Mouse (Mus musculus): ENCODE results near the gene Gm17387.

Gene Gm17387

DNA sequence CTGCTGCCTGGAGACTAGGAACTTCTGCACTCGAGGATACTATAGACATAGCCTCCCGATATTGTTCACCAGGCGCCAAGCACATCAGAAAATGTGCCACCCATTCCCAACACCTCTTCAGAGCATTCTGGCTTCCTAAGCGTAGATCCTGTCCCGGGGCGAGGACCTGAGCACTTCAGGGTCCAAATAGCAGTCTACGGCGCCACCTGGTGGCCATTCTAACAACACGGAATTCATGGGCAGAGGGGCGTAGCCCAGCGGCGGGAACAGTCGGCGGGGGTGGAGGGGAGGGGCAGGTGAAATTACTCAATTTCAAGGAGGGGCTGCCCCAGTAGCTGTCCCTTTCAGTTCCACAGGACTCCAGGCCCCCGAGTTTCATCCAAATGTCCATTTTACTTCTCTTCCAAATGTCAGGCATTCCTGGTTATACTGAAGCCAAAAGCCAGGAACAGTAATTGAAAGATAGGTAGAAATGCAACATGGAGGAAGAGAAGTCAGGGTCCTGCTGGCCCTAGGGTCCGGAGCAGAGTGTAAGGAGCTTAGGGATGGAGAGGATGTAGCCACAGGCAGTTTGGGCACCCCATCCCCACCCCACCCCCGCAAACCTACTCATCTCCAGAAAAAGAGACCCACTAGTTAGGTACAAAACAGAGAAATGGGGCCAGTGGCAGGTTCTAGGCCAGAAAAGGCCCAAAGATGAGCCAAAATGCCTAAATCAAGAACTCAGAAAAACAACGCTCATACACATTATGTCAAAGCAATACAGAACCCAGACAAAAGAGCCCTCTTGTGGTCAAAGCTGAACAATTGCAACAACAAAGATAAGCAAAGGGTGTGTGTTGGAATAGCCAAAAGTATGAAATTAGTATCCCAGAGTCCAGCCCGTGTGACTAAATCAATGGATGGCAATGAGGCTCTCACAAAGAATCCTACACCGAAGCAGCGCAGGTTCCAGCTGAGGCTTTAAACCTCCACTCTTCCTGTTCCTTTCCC, 19.6 kb downstream of the Gm17387 start:
- DNase-seq (ENCODE audit: low spot score): peak; percentile 95

DNA sequence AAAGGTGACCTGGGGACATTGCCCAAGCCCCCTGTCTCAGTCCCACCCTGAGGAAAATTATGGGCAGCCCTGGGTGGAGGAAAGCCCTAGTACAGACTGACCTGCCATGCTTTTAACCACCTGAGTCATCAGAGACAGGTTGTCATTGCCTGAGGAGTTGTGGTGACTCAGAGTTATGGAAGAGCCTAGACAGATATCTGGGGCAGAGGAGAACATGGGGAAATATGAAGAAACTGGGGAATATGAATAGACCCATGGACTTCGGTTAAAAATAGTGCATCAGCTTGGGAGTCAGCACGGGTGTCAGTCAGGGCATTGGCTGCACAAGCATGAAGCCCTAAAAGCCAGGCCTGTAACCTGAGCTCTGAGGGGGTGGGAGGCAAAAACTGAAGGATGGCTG, 20.4 kb downstream of the Gm17387 start:
- no peak for DNase-seq (ENCODE audit: low spot score)

DNA sequence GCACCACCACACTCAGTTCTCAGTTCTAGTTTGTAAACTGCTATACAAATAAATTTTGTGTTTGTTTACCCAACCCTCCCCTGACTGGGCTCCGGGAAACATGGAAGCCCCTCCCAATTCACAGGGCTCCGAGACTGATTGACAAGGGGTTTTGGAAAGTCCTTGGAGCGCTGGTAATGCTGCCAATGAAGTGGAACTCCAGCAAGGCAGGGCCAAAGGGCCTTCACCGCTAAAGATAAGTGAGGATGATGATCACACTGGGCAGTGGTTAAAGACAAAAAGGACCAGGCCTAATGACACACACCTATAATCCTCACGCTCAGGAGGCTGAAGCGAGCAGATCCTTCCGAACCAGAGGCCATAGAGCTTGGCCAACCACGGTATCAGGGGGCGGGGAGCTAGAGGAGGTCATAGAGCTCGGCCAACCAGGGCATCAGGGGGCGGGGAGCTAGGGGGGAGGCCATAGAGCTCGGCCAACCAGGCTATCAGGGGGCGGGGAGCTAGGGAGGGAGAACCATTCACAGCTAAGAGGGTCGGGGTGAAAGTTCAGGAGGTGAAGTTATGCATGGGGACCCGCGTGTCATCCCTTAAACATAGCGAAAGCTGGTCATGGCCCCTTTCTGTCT, 22.2 kb downstream of the Gm17387 start:
- DNase-seq (ENCODE audit: low spot score): no peak

DNA sequence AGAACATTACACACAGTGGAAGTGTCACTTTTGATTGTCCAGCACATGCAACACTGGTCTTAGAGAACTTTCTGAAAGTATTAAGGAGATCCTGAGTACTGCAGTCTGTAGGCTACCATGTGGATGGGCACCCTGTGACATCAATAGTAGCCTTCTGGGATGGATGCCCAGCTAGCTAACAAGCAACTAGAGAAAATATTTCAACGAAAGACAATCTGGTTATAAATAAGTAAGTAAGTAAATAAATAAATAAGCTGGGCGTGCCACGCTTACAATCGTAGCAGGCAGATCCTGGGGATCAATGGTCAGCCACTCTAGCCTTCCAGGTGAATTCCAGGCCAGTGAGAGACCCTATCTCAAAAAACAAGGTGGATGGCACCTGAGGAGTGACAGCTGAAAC, 23.1 kb downstream of the Gm17387 start:
- DNase-seq (ENCODE audit: low spot score): no peak

DNA sequence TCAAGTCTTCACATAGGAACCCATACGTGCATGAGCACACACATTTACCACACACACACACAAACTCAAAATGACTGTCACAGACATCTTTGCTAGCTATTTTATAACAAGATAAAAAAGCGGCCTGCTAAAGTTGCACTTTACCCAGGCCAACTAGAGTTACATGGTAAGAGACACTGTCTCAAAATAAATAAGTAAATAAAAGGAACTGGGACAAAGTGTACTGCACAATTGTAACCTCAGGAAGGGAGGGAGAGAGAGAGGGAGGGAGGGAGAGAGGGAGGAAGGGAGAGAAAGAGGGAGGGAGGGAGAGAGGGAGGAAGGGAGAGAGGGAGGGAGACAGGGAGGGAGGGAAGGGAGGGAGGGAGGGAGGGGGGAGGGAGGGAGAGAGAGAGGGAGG, 23.5 kb downstream of the Gm17387 start:
- no peak for DNase-seq (ENCODE audit: low spot score)

DNA sequence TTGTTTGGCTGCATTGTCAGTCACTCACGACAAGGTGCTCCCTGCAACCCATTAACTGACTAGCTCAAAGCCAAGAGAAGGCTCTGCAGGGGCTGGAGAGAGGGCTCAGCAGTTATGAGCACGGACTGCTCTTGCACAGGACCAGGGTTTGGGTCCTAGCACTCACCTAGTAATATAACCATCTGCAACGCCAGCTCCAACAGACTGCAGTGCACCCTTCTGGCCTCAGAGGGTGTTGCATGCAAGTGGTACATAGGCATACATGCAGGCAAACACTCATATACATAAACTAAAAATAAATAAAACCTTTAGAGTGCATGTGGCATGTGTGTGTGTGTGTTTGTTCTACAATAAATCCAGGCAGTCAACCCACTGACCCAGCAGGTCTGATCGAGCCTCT, 26.9 kb downstream of the Gm17387 start:
- DNase-seq (ENCODE audit: low spot score): no peak

DNA sequence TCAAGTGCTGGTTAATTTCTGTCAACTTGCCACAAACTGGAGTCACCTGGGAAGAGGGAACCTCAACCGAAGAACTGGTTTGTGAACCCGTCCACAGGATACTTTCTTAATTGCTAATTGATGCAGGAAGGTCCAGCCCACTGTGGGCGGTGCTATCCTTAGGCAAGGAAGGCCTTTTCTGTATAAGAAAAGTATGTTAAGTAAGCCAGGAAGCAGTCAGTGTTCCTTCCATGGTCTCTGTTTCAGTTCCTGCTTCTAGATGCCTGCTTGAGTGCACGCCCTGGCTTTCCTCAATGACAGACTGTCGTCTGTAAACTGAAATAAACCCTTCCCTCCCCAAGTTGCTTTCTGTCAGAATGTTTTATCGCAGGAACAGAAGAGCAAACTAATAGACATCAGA, 28.0 kb downstream of the Gm17387 start:
- DNase-seq (ENCODE audit: low spot score): no peak

DNA sequence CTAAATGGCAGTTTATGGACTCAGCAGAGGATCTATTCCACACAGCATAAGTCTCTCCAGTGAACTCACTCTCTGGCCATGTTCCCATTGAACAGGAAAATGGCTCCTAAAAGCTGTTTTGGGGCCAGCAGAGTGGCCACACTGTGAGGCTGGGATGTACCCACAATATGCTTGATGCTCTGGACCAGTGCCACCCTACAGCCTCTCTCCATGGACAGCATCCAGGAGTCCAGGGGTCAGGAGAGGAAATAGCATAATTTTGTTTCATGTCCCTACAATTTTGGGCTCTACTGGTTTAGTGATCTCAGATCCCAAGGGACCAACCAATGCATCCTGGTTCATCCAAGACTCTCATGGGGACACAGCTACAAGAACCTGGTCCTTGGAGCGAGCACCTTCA, 28.6 kb downstream of the Gm17387 start:
- no peak for DNase-seq (ENCODE audit: low spot score)

DNA sequence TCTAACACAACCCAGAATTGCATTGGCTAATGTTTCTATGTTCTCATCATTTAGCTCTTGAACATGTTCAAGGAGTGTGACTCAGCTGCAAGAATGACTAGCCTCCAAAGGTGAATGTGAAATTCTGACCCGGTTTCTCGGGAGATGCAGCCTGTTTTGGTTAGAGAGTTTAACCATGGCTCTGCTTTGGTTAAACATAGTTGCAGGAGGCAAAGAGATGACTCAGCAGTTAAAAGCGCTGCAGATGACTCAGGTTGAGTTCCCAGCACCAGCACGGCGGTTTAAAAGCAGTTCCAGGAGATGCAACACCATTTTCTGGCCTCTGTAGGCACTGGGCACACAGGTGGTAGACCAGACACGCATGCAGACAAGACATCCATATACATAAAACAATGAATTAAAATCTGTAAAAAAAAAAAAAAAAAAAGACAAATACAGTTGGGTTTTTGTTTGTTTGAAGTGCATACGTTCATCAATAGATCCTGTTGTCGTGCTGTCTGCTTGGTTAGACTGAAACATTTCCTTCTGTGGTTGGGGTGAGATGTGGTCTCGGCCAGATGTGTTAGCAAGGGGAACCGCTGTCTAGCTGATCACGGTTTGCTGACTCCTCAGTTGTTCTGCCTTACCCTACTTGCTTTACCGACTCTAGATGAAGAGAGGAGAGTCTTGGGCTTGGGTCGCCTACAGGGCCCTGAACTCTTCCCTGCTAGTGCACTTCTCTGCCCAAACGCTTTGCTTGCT, 29.8 kb downstream of the Gm17387 start:
- no peak for DNase-seq (ENCODE audit: low spot score)

DNA sequence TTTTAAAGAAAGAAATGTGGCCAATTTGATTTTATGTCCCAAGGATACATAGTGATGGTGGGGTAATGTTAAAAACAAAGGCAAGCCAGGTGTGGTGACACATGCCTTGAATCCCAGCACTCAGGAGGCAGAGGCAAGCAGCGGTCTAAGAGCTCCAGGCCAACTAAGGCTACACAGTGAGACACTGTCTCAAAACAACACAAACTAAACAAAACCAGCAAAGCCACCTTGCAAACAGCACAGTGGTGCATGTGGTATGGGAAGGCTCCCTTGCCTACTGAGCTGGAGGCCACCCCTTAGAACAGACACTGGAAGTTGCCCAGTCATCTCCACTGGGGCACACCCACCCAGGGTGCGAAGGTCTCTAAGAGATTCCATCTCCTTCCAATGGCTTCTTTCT, 31.0 kb downstream of the Gm17387 start:
- DNase-seq (ENCODE audit: low spot score): no peak

DNA sequence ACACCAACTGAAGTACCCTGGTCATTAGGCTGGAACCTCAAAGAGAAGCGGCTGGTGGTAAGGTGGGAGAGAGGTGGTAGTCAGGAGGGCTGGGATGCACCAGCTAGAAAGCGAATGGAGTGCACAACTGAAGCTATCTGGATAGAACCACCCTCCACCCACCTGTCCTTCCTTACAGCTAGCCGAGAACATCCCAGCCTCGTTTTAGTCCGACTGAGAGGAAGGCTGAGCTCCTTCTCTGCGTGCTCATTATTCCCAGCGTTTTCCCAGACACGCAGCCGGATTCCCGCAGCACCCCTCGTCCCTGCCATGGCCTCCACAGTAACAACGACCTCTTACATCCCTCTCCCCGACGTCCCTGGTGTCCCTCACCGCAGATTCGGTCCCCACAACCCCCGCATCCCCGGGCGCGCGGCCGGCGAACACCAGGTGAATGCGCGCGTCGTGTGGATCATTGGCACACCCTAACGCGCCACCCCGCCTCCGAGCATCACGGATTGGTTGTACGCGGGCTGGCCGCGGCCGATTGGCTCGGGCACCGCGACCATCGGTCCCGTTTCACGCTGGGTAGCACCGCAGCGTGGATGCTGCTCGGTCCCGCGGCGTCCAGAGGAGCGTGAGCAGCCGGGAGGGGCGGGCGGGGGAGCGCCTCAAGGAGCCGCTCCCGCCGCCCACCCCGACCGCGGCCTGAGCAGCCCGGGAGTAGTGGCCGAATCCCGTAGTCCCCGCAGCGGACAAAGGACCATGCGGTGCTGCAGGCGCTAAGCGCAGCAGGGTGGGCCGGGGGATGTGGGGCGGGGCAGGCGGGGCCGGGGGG, 31.7 kb downstream of the Gm17387 start, which contains the start of gene B4galnt4:
Gene B4galnt4, plus strand, starts transcription at position 679 of the 817 bp plus-strand sequence.
- DNase-seq (ENCODE audit: low spot score): peak; percentile 73

DNA sequence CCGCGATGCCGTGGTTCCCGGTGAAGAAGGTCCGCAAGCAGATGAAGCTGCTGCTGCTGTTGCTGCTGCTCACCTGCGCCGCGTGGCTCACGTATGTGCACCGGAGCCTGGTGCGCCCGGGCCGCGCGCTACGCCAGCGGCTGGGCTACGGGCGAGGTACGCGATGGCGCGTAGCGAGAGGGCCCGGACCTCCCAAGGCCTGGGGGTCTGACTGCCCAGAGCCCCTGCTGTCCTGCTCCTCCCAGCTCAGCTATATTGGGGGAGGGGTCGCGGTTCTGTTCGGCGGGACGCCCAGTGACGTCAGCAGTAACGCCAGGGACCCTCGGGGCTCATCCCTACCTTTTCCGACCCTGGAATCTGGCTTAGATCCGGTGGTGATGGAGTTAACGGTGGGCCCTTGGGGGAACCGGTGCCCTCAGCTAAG, 32.4 kb downstream of the Gm17387 start:
- DNase-seq (ENCODE audit: low spot score): no peak

DNA sequence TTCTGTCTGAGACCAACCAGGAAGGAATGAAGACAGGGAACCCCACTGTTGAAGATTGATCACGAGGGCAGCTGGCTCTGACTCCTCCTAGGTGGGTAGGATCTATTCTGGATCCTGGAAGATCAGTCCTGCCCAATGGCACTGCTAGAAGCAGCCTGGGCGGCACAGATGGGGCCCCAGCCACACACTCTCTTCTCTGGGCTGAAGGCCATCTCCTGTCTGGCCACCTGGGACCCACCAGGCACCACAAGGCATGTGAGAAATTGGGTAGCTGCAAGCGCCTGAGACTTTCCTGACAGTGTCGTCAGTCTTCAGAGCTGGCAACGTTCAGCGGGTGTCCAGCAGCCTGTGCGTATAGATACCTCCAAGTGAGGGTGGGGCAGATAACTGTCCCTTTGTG, 33.6 kb downstream of the Gm17387 start:
- no peak for DNase-seq (ENCODE audit: low spot score)

DNA sequence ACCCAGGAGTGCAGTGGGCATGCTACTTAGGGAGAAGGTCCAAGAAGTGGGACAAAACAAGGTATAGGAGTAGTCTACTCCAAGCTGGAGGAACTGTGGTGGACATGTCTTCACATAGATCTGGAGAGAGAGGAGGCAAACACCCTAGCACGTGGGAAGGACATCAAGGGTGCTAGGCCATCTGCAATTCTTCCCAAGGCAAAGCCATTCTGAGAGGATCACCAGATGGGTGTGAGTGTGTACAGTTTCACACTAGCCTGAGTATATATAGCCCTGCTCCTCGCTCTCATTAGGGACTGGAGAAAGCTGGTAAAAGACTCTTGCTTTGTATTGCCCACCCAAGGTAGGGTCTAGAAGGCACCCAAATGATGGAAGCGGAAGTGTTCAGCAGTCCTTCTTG, 34.4 kb downstream of the Gm17387 start:
- no peak for DNase-seq (ENCODE audit: low spot score)

DNA sequence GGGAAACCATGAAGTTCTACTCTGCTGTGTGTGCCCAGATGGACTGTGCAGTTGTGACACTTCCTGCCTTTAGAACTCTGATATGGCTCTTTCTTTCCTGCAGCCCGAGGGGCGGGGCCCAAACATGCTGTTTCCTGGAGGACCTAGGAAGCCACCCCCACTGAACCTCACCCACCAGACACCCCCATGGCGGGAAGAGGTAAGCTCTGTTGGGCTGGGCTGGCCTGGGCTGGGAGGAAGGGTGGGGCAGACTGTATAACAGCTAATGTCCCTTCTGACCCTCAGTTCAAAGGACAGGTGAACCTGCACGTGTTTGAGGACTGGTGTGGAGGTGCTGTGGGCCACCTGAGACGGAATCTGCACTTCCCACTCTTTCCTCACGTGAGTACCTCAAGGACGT, 35.2 kb downstream of the Gm17387 start:
- no peak for DNase-seq (ENCODE audit: low spot score)

DNA sequence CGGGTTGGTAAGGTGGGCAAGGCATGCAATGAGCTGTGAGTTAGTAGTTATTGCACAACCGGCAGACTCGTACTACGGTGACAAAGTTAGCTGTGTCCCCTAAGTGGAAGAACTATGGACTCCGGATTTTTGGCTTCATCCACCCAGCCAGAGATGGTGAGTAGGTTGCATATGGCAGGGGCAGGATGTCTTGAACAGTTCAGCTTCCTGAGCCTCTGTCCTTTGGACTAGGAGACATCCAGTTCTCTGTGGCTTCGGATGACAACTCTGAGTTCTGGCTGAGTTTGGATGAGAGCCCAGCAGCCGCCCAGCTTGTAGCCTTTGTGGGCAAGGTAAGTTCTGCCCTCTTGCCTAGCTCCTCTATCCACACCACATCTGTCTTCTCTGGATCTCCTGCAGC, 35.6 kb downstream of the Gm17387 start:
- DNase-seq (ENCODE audit: low spot score): no peak

DNA sequence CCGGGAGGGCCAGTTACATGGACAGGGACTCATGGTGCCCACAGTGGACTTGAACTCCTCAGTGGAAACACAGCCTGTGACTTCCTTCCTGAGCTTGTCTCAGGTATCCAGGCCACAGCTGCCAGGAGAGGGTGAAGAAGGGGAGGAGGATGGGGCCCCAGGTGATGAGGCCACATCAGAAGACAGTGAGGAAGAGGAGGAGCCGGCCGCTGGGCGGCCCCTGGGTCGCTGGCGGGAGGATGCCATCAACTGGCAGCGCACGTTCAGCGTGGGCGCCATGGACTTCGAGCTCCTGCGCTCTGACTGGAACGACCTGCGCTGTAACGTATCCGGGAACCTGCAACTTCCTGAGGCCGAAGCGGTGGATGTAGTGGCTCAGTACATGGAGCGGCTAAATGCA, 39.4 kb downstream of the Gm17387 start:
- DNase-seq (ENCODE audit: low spot score): no peak

DNA sequence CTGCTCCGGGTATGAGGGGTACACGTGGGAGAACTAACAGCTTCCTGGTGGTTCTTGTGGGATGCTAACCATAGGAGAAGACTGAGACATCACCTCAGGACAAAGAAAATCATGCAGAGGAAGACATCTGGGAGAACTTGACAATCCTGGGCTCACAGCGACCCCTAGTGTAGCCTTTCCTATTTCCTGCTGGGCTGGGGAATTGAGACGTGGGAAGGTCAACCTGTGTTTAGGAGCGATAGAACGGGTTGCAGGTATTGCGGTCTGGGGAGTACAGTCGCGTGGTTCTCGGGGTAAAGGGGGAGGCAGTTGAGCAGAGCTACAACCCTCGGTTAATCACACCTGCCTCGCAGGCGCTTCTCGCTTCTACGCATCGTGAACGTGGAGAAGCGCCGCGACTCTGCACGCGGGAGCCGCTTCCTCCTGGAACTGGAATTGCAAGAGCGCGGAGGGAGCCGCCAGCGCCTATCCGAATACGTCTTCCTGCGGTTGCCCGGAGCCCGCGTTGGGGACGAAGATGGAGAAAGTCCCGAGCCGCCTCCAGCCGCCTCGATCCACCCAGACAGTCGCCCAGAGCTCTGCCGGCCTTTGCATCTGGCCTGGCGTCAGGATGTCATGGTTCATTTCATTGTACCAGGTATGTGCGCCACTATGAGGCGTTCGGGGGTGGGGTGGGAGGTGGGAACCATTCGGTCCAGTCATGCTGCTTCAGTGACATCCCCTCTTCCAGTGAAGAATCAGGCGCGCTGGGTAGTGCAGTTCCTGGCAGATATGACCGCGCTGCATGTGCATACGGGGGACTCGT, 41.3 kb downstream of the Gm17387 start:
- peak; percentile 86 for DNase-seq (ENCODE audit: low spot score)

DNA sequence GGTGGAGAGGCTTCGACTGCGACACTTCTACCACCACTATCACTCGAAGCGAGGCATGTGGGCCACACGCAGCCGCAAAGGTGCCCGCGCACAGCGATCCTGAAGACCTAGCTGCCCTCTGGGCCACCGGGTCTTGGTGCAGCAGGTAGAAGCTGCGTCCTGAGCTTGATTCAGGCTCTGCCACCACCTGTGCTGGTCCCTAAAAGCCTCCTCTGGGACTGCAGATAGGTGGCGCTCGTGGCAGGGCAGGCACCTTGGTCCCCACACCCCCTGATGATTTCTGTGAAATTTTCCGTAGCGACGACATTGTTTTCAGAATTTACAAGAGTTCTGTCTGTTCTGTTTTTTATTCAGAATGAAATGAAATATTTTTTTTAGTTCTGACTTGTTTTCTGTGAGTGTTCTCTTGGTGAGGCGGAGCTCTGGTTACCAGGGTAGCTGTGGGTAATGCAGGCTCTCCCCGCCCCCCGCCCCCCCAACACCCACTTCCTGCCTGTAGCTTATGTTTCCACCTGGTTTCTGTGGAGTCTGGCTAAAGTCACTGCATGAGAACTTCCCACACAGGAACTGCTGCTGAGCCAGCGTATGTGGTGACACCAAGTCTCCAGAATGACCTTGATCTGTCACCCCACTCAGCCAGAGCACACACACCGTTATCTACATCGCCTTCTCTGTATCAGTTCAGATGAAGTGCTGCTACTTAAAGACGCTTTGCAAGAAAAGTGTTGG, 43.2 kb downstream of the Gm17387 start:
- no peak for DNase-seq (ENCODE audit: low spot score)

DNA sequence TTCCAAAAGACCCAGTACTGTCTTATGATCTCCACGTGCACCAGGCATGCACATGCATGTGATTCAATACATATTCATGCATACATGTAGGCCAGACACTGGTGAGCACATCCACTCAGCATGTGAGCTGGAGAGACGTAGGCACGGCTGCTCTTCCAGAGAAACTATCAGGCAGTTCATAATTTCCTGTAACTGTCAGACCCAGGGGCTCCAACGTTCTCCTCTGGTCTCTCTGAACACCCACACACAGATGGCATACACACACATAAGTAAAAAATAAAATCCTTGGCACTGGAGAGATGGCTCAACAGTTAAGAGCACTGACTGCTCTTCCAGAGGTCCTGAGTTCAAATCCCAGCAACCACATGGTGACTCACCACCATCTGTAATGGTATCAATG, 44.9 kb downstream of the Gm17387 start:
- no peak for DNase-seq (ENCODE audit: low spot score)

Measured in testis, postnatal 10 days (tissue).